Mouse (Mus musculus) embryonic facial prominence, embryonic 13.5 days (tissue): Measurements from ENCODE around the gene Aldh1l1. TPM values are rescaled to one million over a fixed set of nuclear protein-coding genes. Genes with fewer than 3 reads are reported as not detected.

Experiments
- ATAC-seq: fragments of 200-750 bp; cut with Nextera tagmentation; 2 replicates; pipeline ENCODE4 v1.8.0; 2017; ENCODE audit warnings: low read depth; ENCODE audit not compliant: insufficient number of reproducible peaks, insufficient read depth, low FRiP score, low TSS enrichment
- H3K27ac ChIP-seq: fragments of 300-500 bp; sonication (generic); 2 replicates; pipeline ENCODE4 v1.5.1; 2015; ENCODE audit warnings: moderate library complexity, mild to moderate bottlenecking, inconsistent platforms
- H3K27me3 ChIP-seq: fragments of 300-500 bp; sonication (generic); 2 replicates; pipeline ENCODE4 v1.6.1; 2015; ENCODE audit warnings: mild to moderate bottlenecking, inconsistent platforms
- H3K36me3 ChIP-seq: fragments of 300-500 bp; sonication (generic); 2 replicates; pipeline ENCODE4 v1.6.1; 2015; ENCODE audit warnings: mild to moderate bottlenecking, inconsistent platforms
- H3K4me1 ChIP-seq: fragments of 300-500 bp; sonication (generic); 2 replicates; pipeline ENCODE4 v1.6.1; 2015; ENCODE audit warnings: inconsistent platforms
- H3K4me2 ChIP-seq: fragments of 300-500 bp; sonication (generic); 2 replicates; pipeline ENCODE4 v1.6.1; 2015; ENCODE audit warnings: moderate library complexity, mild to moderate bottlenecking, inconsistent platforms
- H3K4me3 ChIP-seq: fragments of 300-500 bp; sonication (generic); 2 replicates; pipeline ENCODE4 v1.5.1; 2015; ENCODE audit warnings: mild to moderate bottlenecking, inconsistent platforms
- H3K9ac ChIP-seq: fragments of 300-500 bp; sonication (generic); 2 replicates; pipeline ENCODE4 v1.6.1; 2015; ENCODE audit warnings: mild to moderate bottlenecking, inconsistent platforms
- H3K9me3 ChIP-seq: fragments of 300-500 bp; sonication (generic); 2 replicates; pipeline ENCODE4 v1.6.1; 2016; ENCODE audit warnings: inconsistent platforms
- WGBS: fragments of 180-500 bp; shearing (Covaris S2); methylation state at CpG from one replicate; pipeline ENCODE4 v1.1.7; 2015; ENCODE audit warnings: mixed read lengths; 5-methylcytosine and 5-hydroxymethylcytosine counted together
- polyA plus RNA-seq: library from polyadenylated mRNA; unstranded; fragments of >200 nt; fragmentation: Nextera tagmentation; extraction: Ambion mirVana; gene quantifications from 2 replicates; pipeline ENCODE4 v1.2.1, GENCODE M21; 2015

Aldh1l1 gene
- polyA plus RNA-seq, 1 experiment from 2014 or later: 1.6 TPM

DNA sequence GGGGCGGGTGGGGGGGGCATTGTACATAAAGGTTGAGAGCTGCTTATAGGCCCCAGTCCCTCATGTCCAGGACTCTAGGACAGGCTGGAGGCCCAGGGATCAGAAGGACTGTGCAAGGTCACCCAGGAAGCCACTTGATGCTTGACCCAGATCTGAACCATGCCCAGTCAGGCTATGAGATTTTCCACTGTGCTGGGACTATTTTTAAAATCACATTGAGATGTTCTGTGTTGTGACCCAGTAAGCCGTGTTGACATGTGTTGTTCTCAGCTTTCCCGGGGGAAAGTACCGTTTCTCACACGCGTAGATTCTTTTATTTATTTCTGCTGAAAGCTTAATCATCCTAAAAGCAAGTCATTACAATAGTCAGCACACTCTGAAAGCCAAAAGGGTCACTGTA lies 129.8 kb downstream of the Aldh1l1 start:
- 0 out of 2 replicates have a peak, but pooled peaks cover 8% of the 10 kb centered on the region for H3K4me1 ChIP-seq
- no peak overlapping the region for H3K4me2 ChIP-seq
- H3K9me3 ChIP-seq: no peaks in the 10 kb centered on the region
- no peak for ATAC-seq
- no peak overlapping the region for H3K9ac ChIP-seq
- no peak overlapping the region for H3K4me3 ChIP-seq
- no peaks in the 10 kb centered on the region for H3K36me3 ChIP-seq
- 80% methylated on average over 6 of the region's 6 CpGs for WGBS
- H3K27me3 ChIP-seq: no peaks in the 10 kb centered on the region
- no peak overlapping the region for H3K27ac ChIP-seq

DNA sequence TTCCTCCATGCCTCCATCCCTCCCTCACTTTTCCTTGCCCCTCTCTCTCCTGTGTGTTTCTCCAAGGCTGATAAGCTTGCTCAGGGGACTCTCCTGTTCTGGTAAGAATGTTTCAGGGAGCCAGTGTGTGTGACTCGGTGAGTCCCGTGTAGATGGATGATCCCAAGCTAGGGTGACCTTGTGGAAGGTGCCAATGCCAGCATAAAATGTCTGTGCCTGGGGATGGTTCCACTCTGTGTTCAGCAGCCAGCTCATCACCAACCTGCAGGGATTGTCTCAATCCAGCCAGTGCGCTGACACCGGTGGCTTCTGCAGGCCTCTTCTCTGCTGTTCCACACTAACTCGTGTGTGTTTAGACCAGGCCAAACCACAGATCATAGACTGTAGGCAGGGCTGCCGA lies 130.3 kb downstream of the Aldh1l1 start:
- Histone ChIP-seq H3K9me3 (no peaks in the 10 kb centered on the region), H3K27ac (no peak overlapping the region), H3K4me1 (0 out of 2 replicates have a peak, but pooled peaks cover 8% of the 10 kb centered on the region), H3K27me3 (no peaks in the 10 kb centered on the region), H3K4me3 (no peak overlapping the region), H3K4me2 (no peak overlapping the region), H3K9ac (no peak overlapping the region), H3K36me3 (no peaks in the 10 kb centered on the region)
- 87% methylated on average over 6 of the region's 6 CpGs for WGBS
- ATAC-seq: no peak

GRCm38 (mm10) chr6:90618274-90618673 lies 132.0 kb downstream of the Aldh1l1 start:
- H3K9ac ChIP-seq: no peak overlapping the region
- peaks cover 13% of the 10 kb centered on the region; the same call in 1 of the 2 replicates for H3K4me1 ChIP-seq
- H3K27me3 ChIP-seq: no peaks in the 10 kb centered on the region
- H3K4me2 ChIP-seq: no peak overlapping the region
- H3K36me3 ChIP-seq: no peaks in the 10 kb centered on the region
- no peaks in the 10 kb centered on the region for H3K9me3 ChIP-seq
- H3K4me3 ChIP-seq: no peak overlapping the region
- no peak for ATAC-seq
- WGBS: 63% methylated on average over 4 of the region's 4 CpGs
- no peak overlapping the region for H3K27ac ChIP-seq

DNA sequence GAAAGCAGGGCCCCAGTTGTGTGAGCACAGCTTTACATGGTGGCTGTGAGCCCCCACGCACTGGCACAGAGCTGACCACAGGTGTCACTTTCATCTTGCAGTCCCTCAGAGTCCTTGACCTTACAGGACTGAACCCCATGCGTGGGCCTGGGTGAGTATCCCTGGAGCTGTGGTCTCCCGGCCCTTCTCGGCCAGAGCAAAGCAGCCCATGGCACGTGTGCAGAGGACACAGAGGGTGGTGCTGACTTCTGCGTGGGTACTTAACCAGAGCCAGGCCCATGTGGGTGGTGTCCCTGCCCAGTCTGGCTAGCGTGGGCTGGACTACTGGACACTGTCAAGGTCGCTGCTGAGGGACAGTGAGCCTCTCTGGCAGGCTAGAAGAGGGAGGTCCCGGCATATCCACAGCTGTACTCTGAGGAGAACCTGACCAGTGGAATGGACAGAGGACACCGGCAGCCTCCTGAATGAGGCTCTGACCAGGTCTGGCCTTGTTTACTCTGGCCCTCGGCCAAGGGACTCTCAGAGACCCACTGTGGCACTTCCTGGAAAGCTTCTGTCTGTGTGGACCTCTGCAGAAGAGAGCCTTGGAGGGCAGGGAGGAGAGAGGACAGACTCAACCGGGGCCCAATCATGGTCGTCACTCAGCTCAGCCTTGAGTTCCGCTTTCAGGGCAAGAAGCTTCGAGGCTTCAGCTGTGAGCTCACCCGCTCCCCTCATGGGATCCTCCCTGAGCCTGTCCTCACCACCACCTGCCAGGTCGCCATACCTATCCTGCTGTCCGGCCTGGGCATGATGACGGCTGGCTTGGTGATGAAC lies 132.8 kb downstream of the Aldh1l1 start:
- Histone ChIP-seq H3K9ac (no peak overlapping the region), H3K4me2 (no peak overlapping the region), H3K9me3 (no peaks in the 10 kb centered on the region), H3K27ac (no peak overlapping the region), H3K36me3 (no peaks in the 10 kb centered on the region), H3K4me1 (peaks cover 12% of the 10 kb centered on the region; the same call in 1 of the 2 replicates), H3K27me3 (no peaks in the 10 kb centered on the region), H3K4me3 (no peak overlapping the region)
- 73% methylated on average over 19 of the region's 19 CpGs for WGBS
- ATAC-seq: no peak

DNA sequence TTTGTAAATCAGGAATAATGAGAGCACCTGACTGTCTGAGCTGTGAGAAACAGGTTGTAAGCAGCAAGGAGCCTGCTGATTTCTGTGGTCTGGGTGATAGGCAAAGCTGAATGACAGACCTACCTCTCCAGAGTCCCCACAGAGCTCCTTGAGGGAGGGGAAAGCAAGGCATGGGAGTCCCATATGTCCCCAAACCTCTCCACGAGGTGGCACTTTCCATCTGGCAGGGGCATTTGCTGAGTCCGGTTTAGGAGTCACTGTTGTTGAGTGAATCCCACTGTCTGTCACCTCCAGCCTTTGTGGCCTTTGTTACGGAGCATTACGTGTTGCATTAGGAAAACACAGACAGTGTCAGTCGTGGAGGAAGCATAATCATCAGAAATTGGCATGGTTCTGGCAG lies 133.7 kb downstream of the Aldh1l1 start:
- 75% methylated on average over 5 of the region's 5 CpGs for WGBS
- no peak for ATAC-seq
- Histone ChIP-seq H3K4me1 (peaks cover 7% of the 10 kb centered on the region; the same call in 1 of the 2 replicates), H3K9me3 (no peaks in the 10 kb centered on the region), H3K4me3 (no peak overlapping the region), H3K27ac (no peak overlapping the region), H3K36me3 (no peaks in the 10 kb centered on the region), H3K9ac (no peak overlapping the region), H3K27me3 (no peaks in the 10 kb centered on the region), H3K4me2 (no peak overlapping the region)

GRCm38 (mm10) chr6:90620791-90621583 lies 134.8 kb downstream of the Aldh1l1 start:
- no peak overlapping the region for H3K27ac ChIP-seq
- no peaks in the 10 kb centered on the region for H3K9me3 ChIP-seq
- no peaks in the 10 kb centered on the region for H3K36me3 ChIP-seq
- H3K4me2 ChIP-seq: no peak overlapping the region
- H3K4me1 ChIP-seq: peaks cover 7% of the 10 kb centered on the region; the same call in 1 of the 2 replicates
- no peak overlapping the region for H3K9ac ChIP-seq
- 46% methylated on average over 9 of the region's 9 CpGs for WGBS
- ATAC-seq: no peak
- H3K27me3 ChIP-seq: no peaks in the 10 kb centered on the region
- no peak overlapping the region for H3K4me3 ChIP-seq

DNA sequence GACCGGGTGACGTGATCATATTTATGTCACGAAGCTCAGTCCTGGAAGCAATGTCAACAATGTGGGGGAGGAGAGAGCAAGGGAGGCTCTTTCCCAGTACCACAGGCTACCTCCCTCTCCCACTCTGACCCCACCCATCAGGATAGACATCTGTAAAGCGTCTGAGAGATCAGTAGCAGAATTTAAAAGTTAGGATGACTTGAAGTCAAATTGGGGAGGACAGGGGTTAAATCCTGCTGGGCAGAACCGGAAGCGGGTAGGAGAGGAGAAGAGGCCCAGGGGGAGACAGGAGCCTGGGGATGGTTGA lies 135.3 kb downstream of the Aldh1l1 start:
- Histone ChIP-seq H3K4me1 (peaks cover 7% of the 10 kb centered on the region; the same call in 1 of the 2 replicates), H3K27ac (no peak overlapping the region), H3K36me3 (no peaks in the 10 kb centered on the region), H3K9ac (no peak overlapping the region), H3K4me2 (no peak overlapping the region), H3K27me3 (no peaks in the 10 kb centered on the region), H3K4me3 (no peak overlapping the region), H3K9me3 (no peaks in the 10 kb centered on the region)
- 59% methylated on average over 6 of the region's 6 CpGs for WGBS
- no peak for ATAC-seq

DNA sequence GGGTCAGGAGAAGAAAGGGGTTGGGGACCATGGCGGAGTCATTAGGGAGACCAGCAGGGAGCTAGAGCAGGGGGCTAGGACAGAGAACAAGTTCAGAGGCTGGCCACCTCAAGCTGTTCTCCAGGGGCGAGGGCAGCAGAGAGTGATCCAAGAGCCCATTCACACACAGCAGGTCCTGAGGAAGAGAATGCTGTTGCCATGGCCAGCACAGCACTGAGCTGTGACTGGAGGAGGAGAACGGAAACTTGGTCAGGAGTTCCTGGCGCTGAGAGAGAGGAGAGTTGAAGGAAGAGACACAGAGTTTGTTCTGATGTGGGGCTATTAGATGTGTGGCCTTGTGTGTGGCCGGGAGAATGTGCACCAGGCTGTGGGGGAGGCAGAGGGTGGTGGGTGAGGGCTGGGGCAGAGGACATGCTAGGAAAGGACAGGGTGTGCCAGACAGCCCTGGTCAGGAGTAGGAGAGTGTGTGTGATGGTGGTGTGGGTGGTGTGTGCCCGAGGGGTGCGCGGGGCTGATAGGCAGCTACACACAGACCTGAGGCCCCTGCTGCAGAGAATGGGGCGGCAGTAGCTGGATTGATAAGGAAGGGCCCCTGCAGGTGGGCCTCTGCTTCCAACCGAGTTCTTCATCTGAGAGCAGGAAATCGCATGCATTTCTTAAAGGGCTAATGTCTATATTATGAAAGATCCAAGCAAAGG lies 136.7 kb downstream of the Aldh1l1 start:
- H3K9ac ChIP-seq: no peak overlapping the region
- no peak overlapping the region for H3K27ac ChIP-seq
- no peaks in the 10 kb centered on the region for H3K36me3 ChIP-seq
- H3K27me3 ChIP-seq: no peaks in the 10 kb centered on the region
- 57% methylated on average over 11 of the region's 11 CpGs for WGBS
- no peak for ATAC-seq
- H3K9me3 ChIP-seq: no peaks in the 10 kb centered on the region
- no peak overlapping the region for H3K4me3 ChIP-seq
- H3K4me2 ChIP-seq: no peak overlapping the region
- peaks cover 7% of the 10 kb centered on the region; the same call in 1 of the 2 replicates for H3K4me1 ChIP-seq

- no peak overlapping the region for H3K27ac ChIP-seq
- H3K9me3 ChIP-seq: no peaks in the 10 kb centered on the region
- H3K4me1 ChIP-seq: peaks cover 7% of the 10 kb centered on the region; the same call in 1 of the 2 replicates
- no peak overlapping the region for H3K9ac ChIP-seq
- no peak overlapping the region for H3K4me3 ChIP-seq
- WGBS: 80% methylated on average over 5 of the region's 5 CpGs
- no peaks in the 10 kb centered on the region for H3K36me3 ChIP-seq
- no peak overlapping the region for H3K4me2 ChIP-seq
- ATAC-seq: no peak
- no peaks in the 10 kb centered on the region for H3K27me3 ChIP-seq
These were observed 137.2 kb downstream of the Aldh1l1 start for GRCm38 (mm10) chr6:90623456-90623836.

- WGBS: 78% methylated on average over 6 of the region's 6 CpGs
- H3K4me2 ChIP-seq: no peak overlapping the region
- no peaks in the 10 kb centered on the region for H3K36me3 ChIP-seq
- H3K9me3 ChIP-seq: no peaks in the 10 kb centered on the region
- H3K27ac ChIP-seq: no peak overlapping the region
- H3K9ac ChIP-seq: no peak overlapping the region
- no peaks in the 10 kb centered on the region for H3K27me3 ChIP-seq
- no peak overlapping the region for H3K4me3 ChIP-seq
- peaks cover 5% of the 10 kb centered on the region; the same call in 1 of the 2 replicates for H3K4me1 ChIP-seq
- no peak for ATAC-seq
These were observed 138.0 kb downstream of the Aldh1l1 start for GRCm38 (mm10) chr6:90624184-90624583.

GRCm38 (mm10) chr6:90624733-90625132 lies 138.5 kb downstream of the Aldh1l1 start:
- Histone ChIP-seq H3K4me3 (no peak overlapping the region), H3K27me3 (no peaks in the 10 kb centered on the region), H3K4me1 (peaks cover 5% of the 10 kb centered on the region; the same call in 1 of the 2 replicates), H3K9me3 (no peaks in the 10 kb centered on the region), H3K4me2 (no peak overlapping the region), H3K9ac (no peak overlapping the region), H3K27ac (no peak overlapping the region), H3K36me3 (no peaks in the 10 kb centered on the region)
- WGBS: 73% methylated on average over 11 of the region's 11 CpGs
- ATAC-seq: no peak
